Mouse (Mus musculus) CH12.LX (cell line): ENCODE results near the gene Kif6. TPM values are rescaled to one million over a fixed set of nuclear protein-coding genes. Genes with fewer than 3 reads are reported as not detected.

Source experiments
- DNase-seq: peaks from one replicate; pipeline ENCODE4 v3.0.0-alpha.2; 2013; ENCODE audit errors: extremely low read depth
- H3K27ac ChIP-seq: 2 replicates; pipeline ENCODE4 v1.5.1; 2012; ENCODE audit warnings: low read depth, mild to moderate bottlenecking, control low read depth, moderate library complexity; ENCODE audit not compliant: insufficient read depth
- H3K27me3 ChIP-seq: replicated peaks from 2 replicates; pipeline ENCODE3; 2012; ENCODE audit warnings: inconsistent platforms
- H3K36me3 ChIP-seq, 2 experiments: replicated peaks in 1 of 2; 2 replicates each; pipeline versions ENCODE3 to v1.6.1; 2012; ENCODE audit warnings: inconsistent platforms in 1 of 2, low read length in 1 of 2, mild to moderate bottlenecking in 1 of 2, mixed read lengths in 1 of 2, moderate library complexity in 1 of 2; ENCODE audit not compliant: control insufficient read depth in 1 of 2, insufficient read depth in 1 of 2
- H3K4me1 ChIP-seq, 2 experiments: 2 replicates each; pipeline ENCODE4 v1.6.1; 2012; ENCODE audit warnings: inconsistent platforms in 1 of 2, moderate library complexity in 1 of 2; ENCODE audit not compliant: insufficient read depth in 2 of 2, control insufficient read depth in 1 of 2
- H3K4me2 ChIP-seq: 2 replicates; pipeline ENCODE4 v1.6.1; 2012; ENCODE audit warnings: low read depth, mild to moderate bottlenecking, control low read depth; ENCODE audit not compliant: poor library complexity, insufficient read depth, severe bottlenecking
- H3K4me3 ChIP-seq, 3 experiments: fragments of 150-350 bp in 1 of 3; sonication (generic) in 1 of 3; replicated peaks in 1 of 3; 2 replicates each; pipeline versions ENCODE3 to v1.5.1; 2011 to 2012; ENCODE audit warnings: low read depth in 2 of 3, low read length in 2 of 3, mild to moderate bottlenecking in 2 of 3, moderate library complexity in 2 of 3, control low read depth in 1 of 3, improper control_type of control experiment in 1 of 3, inconsistent platforms in 1 of 3, mixed read lengths in 1 of 3; ENCODE audit not compliant: poor library complexity in 1 of 3
- H3K79me2 ChIP-seq: replicated peaks from 2 replicates; pipeline ENCODE4 v1.6.1; 2012; ENCODE audit warnings: mild to moderate bottlenecking, moderate library complexity; ENCODE audit not compliant: control insufficient read depth, poor library complexity, insufficient read depth, severe bottlenecking; ENCODE audit errors: extremely low read depth
- H3K9ac ChIP-seq: 2 replicates; pipeline ENCODE4 v1.6.1; 2012; ENCODE audit warnings: low read depth, mild to moderate bottlenecking, control low read depth, moderate library complexity; ENCODE audit not compliant: insufficient read depth
- H3K9me3 ChIP-seq: replicated peaks from 2 replicates; pipeline ENCODE3; 2012; ENCODE audit warnings: low read length, inconsistent platforms, mixed read lengths
- BHLHE40 ChIP-seq: IDR thresholded peaks from 2 replicates; pipeline ENCODE4 v1.6.1; 2011; ENCODE audit warnings: mild to moderate bottlenecking, low read depth, low read length, improper control_type of control experiment
- CHD1 ChIP-seq: IDR thresholded peaks from 2 replicates; pipeline ENCODE4 v1.6.1; 2012; ENCODE audit warnings: low read depth, low read length, improper control_type of control experiment, inconsistent platforms
- CHD2 ChIP-seq: IDR thresholded peaks from 2 replicates; pipeline ENCODE4 v1.6.1; 2011; ENCODE audit warnings: low read length, improper control_type of control experiment
- CTCF ChIP-seq, 2 experiments: IDR thresholded peaks in 1 of 2; conservative IDR thresholded peaks in 1 of 2; 2 replicates each; pipeline ENCODE4 v1.5.1; 2011 to 2012; ENCODE audit warnings: low read depth in 2 of 2, low read length in 2 of 2, improper control_type of control experiment in 1 of 2, inconsistent platforms in 1 of 2, mild to moderate bottlenecking in 1 of 2, moderate library complexity in 1 of 2
- E2F4 ChIP-seq: IDR thresholded peaks from 2 replicates; pipeline ENCODE4 v1.6.1; 2011; ENCODE audit warnings: low read depth, low read length, improper control_type of control experiment; ENCODE audit not compliant: insufficient replicate concordance
- EP300 ChIP-seq: IDR thresholded peaks from 2 replicates; pipeline ENCODE4 v1.6.1; 2011; ENCODE audit warnings: low read length, improper control_type of control experiment
- GABPA ChIP-seq: IDR thresholded peaks from 2 replicates; pipeline ENCODE4 v1.6.1; 2012; ENCODE audit warnings: low read depth, low read length, improper control_type of control experiment, inconsistent platforms; ENCODE audit not compliant: insufficient replicate concordance
- IRF4 ChIP-seq: IDR thresholded peaks from 2 replicates; pipeline ENCODE4 v1.6.1; 2014; ENCODE audit warnings: low read depth, mild to moderate bottlenecking, inconsistent platforms, low read length, improper control_type of control experiment
- MAFK ChIP-seq: IDR thresholded peaks from 2 replicates; pipeline ENCODE4 v1.6.1; 2011; ENCODE audit warnings: low read length, improper control_type of control experiment; ENCODE audit not compliant: insufficient replicate concordance
- MAX ChIP-seq: IDR thresholded peaks from 2 replicates; pipeline ENCODE4 v1.6.1; 2011; ENCODE audit warnings: low read length, improper control_type of control experiment
- MAZ ChIP-seq: IDR thresholded peaks from 2 replicates; pipeline ENCODE4 v1.6.1; 2012; ENCODE audit warnings: low read depth, mild to moderate bottlenecking, inconsistent platforms, low read length, improper control_type of control experiment, moderate library complexity
- MEF2A ChIP-seq: IDR thresholded peaks from 2 replicates; pipeline ENCODE4 v1.6.1; 2014; ENCODE audit warnings: low read depth, mild to moderate bottlenecking, inconsistent platforms, low read length, improper control_type of control experiment, borderline replicate concordance
- MXI1 ChIP-seq: IDR thresholded peaks from 2 replicates; pipeline ENCODE4 v1.6.1; 2011; ENCODE audit warnings: mild to moderate bottlenecking, low read depth, low read length, improper control_type of control experiment
- POLR2A ChIP-seq: IDR thresholded peaks from 2 replicates; pipeline ENCODE4 v1.6.1; 2011; ENCODE audit warnings: low read depth, mild to moderate bottlenecking, improper control_type of control experiment, low read length
- RAD21 ChIP-seq: IDR thresholded peaks from 2 replicates; pipeline ENCODE4 v1.6.1; 2011; ENCODE audit warnings: low read depth, mild to moderate bottlenecking, low read length, improper control_type of control experiment, moderate library complexity
- SMC3 ChIP-seq: IDR thresholded peaks from 2 replicates; pipeline ENCODE4 v1.6.1; 2011; ENCODE audit warnings: low read depth, low read length, improper control_type of control experiment
- UBTF ChIP-seq: IDR thresholded peaks from 2 replicates; pipeline ENCODE4 v1.6.1; 2012; ENCODE audit warnings: low read depth, mild to moderate bottlenecking, inconsistent platforms, low read length, improper control_type of control experiment, moderate library complexity
- USF1 ChIP-seq: IDR thresholded peaks from 2 replicates; pipeline ENCODE4 v1.6.1; 2014; ENCODE audit warnings: low read depth, mild to moderate bottlenecking, inconsistent platforms, low read length, improper control_type of control experiment
- USF2 ChIP-seq: conservative IDR thresholded peaks from 2 replicates; pipeline ENCODE4 v1.6.1; 2011; ENCODE audit warnings: low read depth, low read length, improper control_type of control experiment
- ZC3H11A ChIP-seq: IDR thresholded peaks from 2 replicates; pipeline ENCODE4 v1.6.1; 2012; ENCODE audit warnings: low read depth, mild to moderate bottlenecking, inconsistent platforms, low read length, improper control_type of control experiment
- ZMIZ1 ChIP-seq: IDR thresholded peaks from 2 replicates; pipeline ENCODE4 v1.6.1; 2012; ENCODE audit warnings: low read depth, mild to moderate bottlenecking, inconsistent platforms, low read length, improper control_type of control experiment
- dilution Hi-C: fragments of 300-500 bp; cut with MboI; formaldehyde crosslinking; loops from 2 replicates; pipeline ENCODE4 v1.14.3; 2020; ENCODE audit warnings: low sequenced_read_pairs; ENCODE audit not compliant: extremely low pct_unique_long_range_greater_than_20kb, extremely low pct_ligation_motif_present
- in situ Hi-C: fragments of 300-500 bp; cut with MboI; formaldehyde crosslinking; loops from 3 replicates; pipeline ENCODE4 v1.14.3; 2019; ENCODE audit warnings: low sequenced_read_pairs, low pct_ligation_motif_present, low pct_unique_long_range_greater_than_20kb, mixed read lengths
- polyA plus RNA-seq: library from polyadenylated mRNA; unstranded; fragments of >175 nt; gene quantifications from 2 replicates; pipeline ENCODE4 v1.2.1, GENCODE M21; 2012; ENCODE audit warnings: low read depth; ENCODE audit not compliant: insufficient read length
- total RNA-seq, 2 experiments: library from RNA; depleted of rRNA; stranded (reverse); fragments of 300-350 nt in 1 of 2; fragments of >200 nt in 1 of 2; gene quantifications; 2 replicates each; pipeline ENCODE4 v1.2.3; 2012 to 2014

Gene Kif6
- total and polyA plus RNA-seq, 3 experiments, result not detected

DNA sequence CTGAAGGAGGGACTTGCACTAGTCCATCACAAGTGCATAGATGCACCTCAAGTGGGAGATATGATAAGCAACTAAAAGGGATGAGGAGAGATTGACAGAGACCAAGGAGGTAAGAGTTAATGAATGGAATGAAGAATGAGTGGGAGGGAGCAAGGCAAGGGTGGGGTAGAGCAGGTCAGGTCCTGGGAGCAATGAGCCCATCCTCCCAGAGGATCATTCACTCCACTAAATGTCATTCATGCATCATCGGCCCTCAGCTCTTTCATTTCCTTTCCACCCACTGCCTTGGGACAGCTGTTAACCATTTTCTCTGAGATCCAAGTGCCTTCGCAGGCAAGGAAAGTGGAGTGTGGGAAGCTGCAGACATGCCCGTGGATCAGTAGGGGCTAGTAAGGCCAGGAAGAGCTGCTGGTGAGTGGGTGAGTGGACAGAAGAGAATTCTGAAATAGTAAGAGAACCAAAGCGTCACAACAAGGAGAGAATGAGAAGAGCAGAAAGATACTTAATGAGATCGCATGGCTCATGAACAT is 95.2 kb downstream of the Kif6 start:
- Histone ChIP-seq H3K79me2 (no peaks in the 10 kb centered on the region), H3K9me3 (no peaks in the 10 kb centered on the region), H3K27me3 (peaks cover 50% of the 10 kb centered on the region), H3K4me2 (no peak overlapping the region), H3K27ac (no peak overlapping the region), H3K9ac (no peak overlapping the region), H3K4me1 (no peaks in the 10 kb centered on the region), H3K4me3 (no peak overlapping the region), H3K36me3 (no peaks in the 10 kb centered on the region)
- DNase-seq, result no peak
- in situ Hi-C loops (no loop called here), dilution Hi-C loops (no loop called here)
- TF ChIP-seq USF2, result no peak
- no peak for TF ChIP-seq MXI1
- no peak for TF ChIP-seq MAFK
- no peak for TF ChIP-seq IRF4
- TF ChIP-seq USF1, result no peak
- no peak for TF ChIP-seq E2F4
- TF ChIP-seq RAD21, result no peak
- no peak for TF ChIP-seq ZMIZ1
- TF ChIP-seq CHD1, result no peak

- peaks cover 3% of the 10 kb centered on the region for H3K9me3 ChIP-seq
- H3K36me3 ChIP-seq, result no peaks in the 10 kb centered on the region
- H3K4me3 ChIP-seq, result no peak overlapping the region
- no peaks in the 10 kb centered on the region for H3K79me2 ChIP-seq
- H3K4me1 ChIP-seq, result no peaks in the 10 kb centered on the region
- peaks cover 8% of the 10 kb centered on the region for H3K27me3 ChIP-seq
- H3K4me2 ChIP-seq, result no peak overlapping the region
- no peak overlapping the region for H3K9ac ChIP-seq
- dilution Hi-C loops (no loop called here), in situ Hi-C loops (no loop called here)
- DNase-seq, result no peak
- TF ChIP-seq USF1 (no peak), GABPA (no peak), MEF2A (no peak), POLR2A (no peak), SMC3 (no peak), EP300 (no peak), MAX (no peak), MAFK (no peak), CHD2 (no peak), MXI1 (no peak), ZC3H11A (no peak), UBTF (no peak), CTCF (conservative IDR thresholded peaks at IDR 0.05 in 1 of 2, IDR thresholded peaks at IDR 0.05 in 1 of 2; ENCODE audit: low read depth in 2 of 2, low read length in 2 of 2) (no peak; a peak in 1 of 4 replicates), BHLHE40 (no peak), MAZ (no peak)
- H3K27ac ChIP-seq, result no peak overlapping the region
Measured at GRCm38 (mm10) chr17:49726206-49726605, 111.3 kb downstream of the Kif6 start.
